Mouse (Mus musculus): ENCODE data around the gene Ebi3.

The Ebi3 gene

GRCm38 (mm10) chr17:55958918-55959728 is 6.7 kb downstream of the Ebi3 start, which contains the start of gene Yju2:
Gene Yju2 (plus strand): TSS chr17:55959099.
- DNase-seq, result peak; percentile 91 to 93

DNA sequence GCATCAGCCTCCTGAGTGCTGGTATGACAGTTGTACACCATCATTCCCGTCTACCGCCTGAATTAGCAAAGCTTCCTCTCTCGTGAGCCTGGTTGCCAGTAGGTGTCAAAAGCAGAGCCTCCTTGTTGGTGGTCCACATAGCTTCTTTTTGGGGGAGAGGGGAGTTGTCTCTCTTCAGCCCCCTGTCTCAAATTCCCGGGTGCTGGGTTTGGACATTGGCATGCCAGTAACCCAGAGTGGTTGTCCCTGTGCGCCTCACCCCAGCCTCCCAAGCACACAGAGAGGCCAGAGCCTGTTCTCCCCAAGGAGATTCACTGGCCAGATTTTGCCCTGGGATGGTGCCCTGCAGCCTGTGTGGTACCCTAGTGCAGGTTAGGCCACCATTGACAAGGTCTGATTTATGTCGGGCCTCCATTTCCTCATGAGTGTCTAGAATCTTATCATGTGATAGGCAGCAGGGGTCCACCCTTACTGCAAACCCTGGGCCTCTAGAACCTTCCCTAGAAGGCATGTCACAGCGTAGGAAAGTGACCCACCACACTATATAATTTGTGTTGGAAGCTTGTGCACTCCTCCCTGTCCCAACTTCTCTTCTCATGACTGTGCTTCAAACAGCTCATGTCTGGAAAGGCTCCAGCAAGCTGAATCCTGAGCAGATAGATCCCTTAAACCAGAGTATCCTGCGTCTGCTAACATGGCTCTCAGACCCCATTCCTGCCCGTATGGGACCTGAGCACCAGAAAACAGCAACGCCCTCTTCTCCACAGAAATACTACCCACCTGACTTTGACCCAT is 7.7 kb downstream of the Ebi3 start:
- no peak for DNase-seq

- no peak for DNase-seq
Observed at GRCm38 (mm10) chr17:55960791-55961190, 8.4 kb downstream of the Ebi3 start.

GRCm38 (mm10) chr17:55961631-55962030 is 9.2 kb downstream of the Ebi3 start:
- no peak for DNase-seq

DNA sequence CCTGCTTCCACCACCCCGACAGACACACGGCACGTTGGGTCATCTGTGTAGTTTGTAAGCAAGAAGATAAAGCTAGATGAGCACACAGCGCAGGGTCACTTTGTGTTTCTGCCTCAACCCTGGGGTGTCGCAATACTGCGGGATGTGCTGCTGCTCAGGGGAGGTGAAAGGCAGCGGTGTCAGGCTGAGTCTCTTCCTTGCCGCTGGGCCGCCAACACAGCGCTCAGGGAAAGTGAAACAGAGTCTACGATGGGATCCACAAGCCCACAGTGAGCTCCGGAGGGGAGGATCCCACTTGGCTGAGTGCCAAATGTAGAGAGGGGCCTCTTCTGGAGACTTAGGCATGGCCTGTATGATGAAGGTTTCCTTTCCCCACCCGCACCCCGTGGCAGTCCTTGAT is 10.7 kb downstream of the Ebi3 start:
- DNase-seq, result no peak

DNA sequence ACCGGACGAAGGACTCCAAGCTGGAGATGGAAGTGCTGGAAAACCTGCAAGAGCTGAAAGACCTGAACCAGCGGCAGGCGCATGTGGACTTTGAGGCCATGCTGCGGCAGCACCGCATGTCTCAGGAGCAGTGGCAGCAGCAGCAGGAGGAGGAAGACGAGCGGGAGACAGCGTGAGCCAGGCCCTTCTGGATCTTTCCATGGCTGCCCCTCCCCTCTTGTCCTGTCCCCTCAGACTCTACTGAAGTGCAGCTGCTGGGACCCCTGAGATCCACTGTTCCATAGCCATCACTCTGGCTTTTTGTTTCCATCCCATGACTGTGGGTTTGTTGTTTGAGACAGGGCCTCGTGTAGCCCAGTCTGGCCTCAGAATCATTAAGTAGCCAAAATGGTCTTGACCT is 12.1 kb downstream of the Ebi3 start:
- DNase-seq, result no peak

GRCm38 (mm10) chr17:55964996-55965395 is 12.6 kb downstream of the Ebi3 start:
- DNase-seq, result no peak

- no peak for DNase-seq
Observed at GRCm38 (mm10) chr17:55967186-55967585, 14.7 kb downstream of the Ebi3 start.

DNA sequence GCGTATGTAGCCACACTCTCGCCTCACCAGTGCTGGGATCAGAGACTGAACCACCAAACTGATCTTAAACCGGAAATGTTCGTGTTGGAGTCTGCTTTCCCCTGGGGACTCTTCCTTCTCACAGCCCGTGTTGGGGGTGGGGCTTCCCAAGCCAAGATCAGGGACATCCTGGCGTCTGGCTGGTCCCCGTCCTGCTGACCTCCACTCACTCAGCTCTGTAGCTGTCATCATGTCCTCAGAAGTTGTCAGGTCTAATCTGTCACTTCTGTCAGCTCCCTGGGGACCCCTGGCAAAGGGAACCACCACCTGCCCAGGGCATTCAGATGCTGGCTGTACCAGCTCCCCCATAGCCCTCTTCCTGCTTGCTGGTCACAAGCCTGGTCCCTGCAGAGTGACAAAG is 15.8 kb downstream of the Ebi3 start:
- DNase-seq, result no peak

DNA sequence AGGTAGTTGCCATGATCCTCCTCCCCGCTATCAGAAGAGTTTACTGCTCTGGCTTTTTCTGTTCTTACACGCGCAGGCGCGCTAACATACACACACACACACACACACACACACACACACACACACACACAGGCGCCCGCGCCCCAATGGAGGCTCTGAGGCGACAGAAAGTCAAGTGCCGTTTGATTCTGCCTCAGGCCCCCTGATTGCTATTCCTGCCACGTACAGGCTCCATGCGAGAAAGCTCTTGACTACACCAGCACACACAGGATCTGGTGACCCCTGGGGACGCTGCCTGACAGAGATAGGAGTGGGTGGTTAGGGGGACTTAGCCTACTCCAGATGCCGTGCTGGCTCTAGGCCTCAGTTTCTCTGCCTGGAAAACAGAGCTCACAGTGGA is 17.1 kb downstream of the Ebi3 start:
- DNase-seq, result no peak

- no peak for DNase-seq
Observed at GRCm38 (mm10) chr17:55969966-55970891, 17.8 kb downstream of the Ebi3 start, which contains the start of gene Shd. Gene Shd (plus strand): TSS chr17:55970467.

GRCm38 (mm10) chr17:55971453-55971852 is 19.0 kb downstream of the Ebi3 start:
- no peak for DNase-seq

DNA sequence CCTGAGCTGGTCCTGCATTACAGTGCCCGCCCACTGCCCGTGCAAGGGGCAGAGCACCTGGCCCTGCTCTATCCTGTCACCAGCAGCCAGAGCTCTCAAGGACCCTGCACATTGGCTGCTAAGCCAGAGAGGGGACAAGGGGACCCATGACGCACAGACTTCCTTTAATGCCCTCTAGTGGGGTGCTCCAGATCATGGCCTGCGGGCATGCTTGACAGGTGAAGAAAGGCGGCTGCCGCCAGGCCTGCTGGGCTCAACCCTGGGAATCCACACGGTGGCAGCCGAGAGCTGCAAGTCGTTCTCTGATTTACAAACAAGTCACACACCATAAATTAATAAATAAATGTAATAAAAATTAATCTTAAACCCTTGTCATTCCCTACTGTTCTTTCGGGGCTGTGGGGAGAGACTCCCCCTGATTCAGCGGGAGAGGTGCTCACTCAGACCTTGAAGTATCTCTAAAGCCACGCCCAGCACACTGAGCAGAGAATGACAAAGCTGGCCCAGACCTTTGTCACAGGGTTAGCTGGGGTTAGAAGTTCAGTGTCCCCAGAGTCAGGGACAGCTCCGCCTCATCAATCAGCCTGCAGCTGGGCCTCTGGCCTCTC is 23.9 kb downstream of the Ebi3 start:
- peak; percentile 79 to 82 for DNase-seq

DNA sequence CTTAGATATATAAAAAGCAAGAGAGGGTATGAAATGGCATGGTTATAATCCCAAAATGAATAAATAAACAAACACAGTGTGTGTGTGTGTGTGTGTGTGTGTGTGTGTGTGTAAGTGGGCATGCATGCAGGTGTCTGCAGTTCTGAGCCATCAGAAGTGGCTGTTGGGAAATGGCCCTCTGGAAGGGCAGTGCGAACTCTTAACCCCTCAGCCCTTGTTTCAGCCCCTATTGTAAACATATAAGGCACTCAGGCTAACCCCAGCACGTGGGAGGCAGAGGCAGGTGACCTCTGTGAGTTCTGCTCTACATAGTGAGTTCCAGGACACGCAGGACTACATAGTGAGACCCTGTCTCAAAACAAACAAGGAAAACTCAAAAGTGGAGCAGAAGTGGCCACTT is 24.9 kb downstream of the Ebi3 start:
- no peak for DNase-seq

GRCm38 (mm10) chr17:55986030-55986961 is 33.9 kb downstream of the Ebi3 start, which contains the start of gene Fsd1:
Gene Fsd1 (plus strand): TSS chr17:55986509.
- DNase-seq, result no peak

GRCm38 (mm10) chr17:55990278-55990898 is 37.9 kb downstream of the Ebi3 start:
- no peak for DNase-seq

GRCm38 (mm10) chr17:55996007-55996406 is 43.6 kb downstream of the Ebi3 start:
- no peak for DNase-seq

- DNase-seq, result no peak
Observed at GRCm38 (mm10) chr17:55999794-56000499, 47.5 kb downstream of the Ebi3 start.

DNA sequence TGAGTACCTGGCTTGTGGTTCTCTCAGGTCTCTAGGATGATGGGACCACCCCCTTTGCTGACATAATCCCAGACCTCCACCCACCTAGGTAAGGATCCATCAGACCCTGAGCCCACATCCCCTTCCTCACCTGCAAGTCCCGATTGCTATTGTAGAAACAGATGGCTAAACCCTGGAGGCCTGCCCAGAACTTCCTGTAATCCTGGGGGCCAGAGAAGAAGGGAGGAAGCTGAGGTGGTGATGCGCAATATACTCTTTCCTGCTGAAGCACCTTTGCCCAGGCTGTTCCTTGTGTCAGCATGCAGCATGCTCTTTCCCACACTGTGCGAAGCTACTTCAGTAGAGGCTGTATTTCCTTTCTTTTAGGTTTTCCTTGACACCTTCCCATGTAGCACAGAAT is 50.6 kb downstream of the Ebi3 start:
- no peak for DNase-seq
